Mouse (Mus musculus) brain, embryonic 14.5 days (tissue): ENCODE measurements at regions not wholly inside any gene's neighbourhood (a gene's known extent, or its start where the extent isn't known, plus 50 kb on each side); places are given as distances from the start of the nearest gene placed in this dataset.

ENCODE experiments used
- DNase-seq: peaks from one replicate; pipeline ENCODE4 v3.0.0-alpha.2; 2011; ENCODE audit warnings: low read depth
- CTCF ChIP-seq: fragments of 200-500 bp; IDR thresholded peaks from 2 replicates; pipeline ENCODE4 v1.5.1; 2012; ENCODE audit warnings: inconsistent platforms, mild to moderate bottlenecking, moderate library complexity, borderline replicate concordance; ENCODE audit not compliant: insufficient read depth, insufficient read length; ENCODE audit errors: extremely low read depth
- POLR2A ChIP-seq: fragments of 200-500 bp; IDR thresholded peaks from 2 replicates; pipeline ENCODE4 v1.6.1; 2012; ENCODE audit warnings: mild to moderate bottlenecking, inconsistent platforms, borderline replicate concordance; ENCODE audit not compliant: poor library complexity, insufficient read depth, insufficient read length, severe bottlenecking; ENCODE audit errors: extremely low read depth

- no peak for DNase-seq
- no peak for TF ChIP-seq POLR2A
- no peak for TF ChIP-seq CTCF
Measured at GRCm38 (mm10) chr5:26338191-26338590, 80.7 kb downstream of the Gm7361 start.

DNA sequence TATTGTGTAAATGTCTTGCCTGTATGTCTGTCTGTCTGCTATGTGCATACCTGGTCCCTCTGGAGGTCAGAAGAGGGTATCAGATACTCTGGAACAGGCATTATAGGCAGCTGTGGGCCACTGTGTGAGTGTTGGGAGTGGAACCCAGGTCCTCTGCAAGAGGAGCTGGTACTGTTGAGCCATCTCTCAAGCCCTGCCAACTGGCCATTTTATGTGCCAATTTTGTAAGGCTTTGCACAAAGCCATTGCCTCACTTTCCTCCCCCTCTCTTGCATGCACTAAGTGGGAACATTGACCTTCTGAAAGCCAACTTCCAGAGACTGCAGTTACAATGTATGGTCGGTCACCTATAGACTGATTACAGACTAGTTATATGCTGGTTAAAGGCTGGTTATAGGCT lies 81.8 kb downstream of the Gm7361 start:
- no peak for DNase-seq

DNA sequence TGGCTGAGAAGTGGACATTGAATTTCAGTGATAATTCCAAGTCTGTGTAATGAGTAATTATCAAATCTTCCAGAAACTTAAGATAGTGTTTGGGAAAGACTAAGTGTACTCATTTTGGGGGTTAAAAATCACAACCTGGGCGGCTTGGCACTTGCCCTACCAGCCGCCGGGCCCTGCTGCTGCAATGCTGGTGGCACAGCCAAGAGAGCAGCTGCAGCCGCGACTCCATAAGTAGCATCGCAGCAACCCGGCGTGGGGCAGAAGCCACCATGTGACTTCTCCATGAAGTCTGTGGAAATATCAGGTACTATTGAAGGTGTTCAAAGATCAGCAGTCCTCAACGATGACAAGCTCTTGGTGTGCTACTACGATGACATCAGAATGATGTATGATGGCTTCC lies 97.7 kb downstream of the Gm7361 start:
- no peak for DNase-seq
- TF ChIP-seq POLR2A, result no peak
- TF ChIP-seq CTCF, result no peak

More for the DNA sequence above, 81.8 kb downstream of the Gm7361 start:
- TF ChIP-seq CTCF (no peak), POLR2A (no peak)

GRCm38 (mm10) chr5:26359082-26359481 lies 101.6 kb downstream of the Gm7361 start:
- TF ChIP-seq POLR2A, result no peak
- TF ChIP-seq CTCF, result no peak
- DNase-seq, result no peak

DNA sequence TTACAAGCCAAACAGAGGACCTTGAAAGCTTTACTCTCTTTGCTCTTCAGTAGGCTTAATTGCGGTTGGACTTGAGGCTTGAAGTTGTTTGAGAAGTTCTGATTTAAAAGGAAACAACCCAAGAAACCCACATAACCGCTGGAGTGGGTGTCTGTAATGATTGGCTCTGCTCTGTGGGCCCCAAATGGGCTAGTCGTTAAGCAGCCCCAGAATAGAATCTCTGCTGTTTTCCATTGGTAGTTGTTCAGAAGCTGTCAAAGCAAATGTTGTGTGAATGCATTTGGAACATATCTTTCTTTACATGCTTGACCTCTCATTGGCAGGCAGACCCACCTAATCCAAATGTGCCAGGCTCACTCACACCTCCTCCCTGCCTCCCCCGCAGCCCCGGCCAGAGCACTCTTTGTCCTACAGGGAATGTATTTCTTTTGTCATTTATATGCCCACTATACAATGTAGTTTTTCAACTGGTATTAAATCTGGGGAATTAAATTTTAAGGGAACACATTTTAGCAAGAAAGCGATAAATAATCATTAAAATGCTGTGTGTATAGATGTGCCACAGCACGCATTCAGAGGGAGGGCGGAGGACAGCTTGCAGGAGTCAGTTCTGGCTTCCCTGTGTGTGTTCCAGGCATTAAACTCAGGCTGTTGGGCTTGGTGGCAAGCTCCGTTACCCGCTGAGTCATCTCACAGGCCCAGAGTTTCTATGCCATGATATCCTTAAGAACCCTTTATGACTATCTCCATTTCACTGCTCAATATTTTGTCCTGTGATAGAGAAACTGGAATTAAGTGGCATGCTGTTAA lies 116.9 kb downstream of the Gm7361 start:
- peak; percentile 68 for DNase-seq
- TF ChIP-seq CTCF (no peak), POLR2A (no peak)

DNA sequence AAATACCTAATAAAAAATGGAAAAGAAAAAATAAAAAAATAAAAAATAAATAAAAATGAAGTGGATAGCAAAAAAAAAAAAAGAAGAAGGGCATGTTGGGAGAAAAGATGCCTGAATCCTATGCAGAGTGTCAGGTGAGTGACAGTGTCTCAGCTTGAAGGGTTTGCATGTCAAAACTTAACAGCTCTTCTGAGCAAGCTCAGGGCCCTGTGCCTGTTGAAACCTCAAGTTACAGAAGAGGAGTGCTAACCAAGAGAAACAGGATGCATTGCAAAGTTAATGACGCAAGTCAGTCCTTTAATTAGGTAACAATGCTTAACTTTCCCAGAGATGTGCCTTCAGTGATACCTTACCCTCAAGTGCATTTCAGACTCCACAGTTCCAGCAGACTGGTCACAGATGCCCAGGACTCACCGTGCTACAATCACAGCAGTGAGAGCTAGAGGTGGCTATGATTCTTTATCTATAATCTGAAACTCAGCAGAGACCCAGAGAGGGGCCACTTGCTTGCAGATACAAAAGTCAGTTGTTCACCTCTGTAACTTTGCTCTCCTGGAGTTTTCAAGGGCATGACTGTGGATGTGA lies 149.7 kb downstream of the Gm7361 start:
- no peak for TF ChIP-seq POLR2A
- TF ChIP-seq CTCF, result no peak
- no peak for DNase-seq

DNA sequence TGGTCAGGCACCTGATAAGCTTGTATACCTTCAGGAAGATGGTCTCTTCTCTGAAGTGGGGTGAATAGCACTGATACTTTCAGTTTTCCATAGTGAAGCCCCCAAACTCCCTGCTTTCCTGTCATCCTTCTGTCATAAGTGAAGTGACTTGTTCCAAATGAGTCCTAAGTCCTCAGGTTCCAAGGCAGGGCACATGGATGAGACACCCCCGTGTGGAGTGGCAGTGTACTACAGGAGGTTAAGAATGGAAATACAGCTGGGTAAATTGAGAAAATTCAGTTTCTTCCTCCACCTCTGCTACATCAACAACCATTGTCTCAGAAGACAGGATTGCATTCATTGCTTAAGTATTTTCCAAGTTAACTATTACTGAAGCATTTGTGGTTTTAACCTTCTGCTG lies 155.7 kb downstream of the Gm7361 start:
- TF ChIP-seq POLR2A (no peak), CTCF (peak; percentile 36; the same call in 1 of the 2 replicates)
- no peak for DNase-seq

- TF ChIP-seq CTCF (no peak), POLR2A (no peak)
- no peak for DNase-seq
Measured at GRCm38 (mm10) chr5:26444331-26445200, 187.1 kb downstream of the Gm7361 start.

- TF ChIP-seq CTCF (no peak), POLR2A (no peak)
- peak; percentile 32 for DNase-seq
Measured at GRCm38 (mm10) chr5:26451306-26451705, 193.8 kb downstream of the Gm7361 start.

- DNase-seq, result no peak
- TF ChIP-seq POLR2A (no peak), CTCF (no peak)
Measured at GRCm38 (mm10) chr5:26457627-26458026, 200.1 kb downstream of the Gm7361 start.

DNA sequence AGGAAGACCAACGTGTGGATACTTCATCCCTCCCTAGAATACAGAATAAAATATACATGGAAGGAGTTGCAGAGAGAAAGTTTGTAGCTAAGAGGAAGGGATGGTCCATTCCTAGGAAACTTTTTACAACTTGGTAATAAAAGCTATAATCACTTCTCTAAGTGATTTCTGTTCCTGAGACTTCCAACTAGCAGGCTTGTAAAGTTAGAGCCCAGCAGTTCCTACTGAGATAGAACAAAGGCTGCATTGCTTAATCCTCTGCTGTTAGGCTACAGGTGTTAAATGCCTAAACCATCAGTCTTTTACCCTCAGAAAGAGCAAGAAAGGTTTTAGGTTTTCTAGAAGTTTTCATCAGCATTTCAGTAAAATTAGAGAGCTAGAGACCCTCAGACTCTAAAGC lies 209.2 kb downstream of the Gm7361 start:
- no peak for TF ChIP-seq POLR2A
- no peak for TF ChIP-seq CTCF
- DNase-seq, result no peak
